Mouse (Mus musculus) left cerebral cortex, postnatal 36 days (tissue): ENCODE measurements at regions not wholly inside any gene's neighbourhood (a gene's known extent, or its start where the extent isn't known, plus 50 kb on each side); places are given as distances from the start of the nearest gene placed in this dataset.
A peak's percentile ranks its signal among the peaks of the same experiment; 100 is the strongest.

Experiments
- DNase-seq, 2 experiments: peaks; one replicate each; pipeline ENCODE4 v3.0.0; 2021 to 2022; ENCODE audit warnings: low spot score in 2 of 2, mixed read lengths in 1 of 2
- intact Hi-C: fragments of 180-260 bp; cut with DNase I; formaldehyde crosslinking; loops from one replicate; pipeline ENCODE4 v1.15.1; 2025

GRCm38 (mm10) chr13:28433445-28433844 lies 176.1 kb downstream of the Gm11361 start:
- DNase-seq, result no peak
- intact Hi-C loops, result no loop called here

- intact Hi-C loops, result no loop called here
- DNase-seq, result no peak
These were observed 174.7 kb downstream of the Gm11361 start for GRCm38 (mm10) chr13:28432017-28432416.

GRCm38 (mm10) chr13:28426085-28426484 lies 168.8 kb downstream of the Gm11361 start:
- DNase-seq, result no peak
- intact Hi-C loops, result no loop called here

- intact Hi-C loops, result no loop called here
- no peak for DNase-seq
These were observed 167.8 kb downstream of the Gm11361 start for GRCm38 (mm10) chr13:28425116-28425515.

- DNase-seq, result no peak
- intact Hi-C loops, result no loop called here
These were observed 167.2 kb downstream of the Gm11361 start for GRCm38 (mm10) chr13:28424446-28425059.

- no peak for DNase-seq
- intact Hi-C loops, result no loop called here
These were observed 164.0 kb downstream of the Gm11361 start for GRCm38 (mm10) chr13:28421309-28421708.

- intact Hi-C loops, result no loop called here
- no peak for DNase-seq
These were observed 163.3 kb downstream of the Gm11361 start for GRCm38 (mm10) chr13:28420636-28421035.

GRCm38 (mm10) chr13:28419950-28420381 lies 162.6 kb downstream of the Gm11361 start:
- peak; percentile 85 to 87 for DNase-seq
- intact Hi-C loops, result loop anchor here (2.0 to 10.0 kb wide), 4 partner anchors 297 to 1417 kb away; no protein-coding TSS in a partner anchor

GRCm38 (mm10) chr13:28418936-28419681 lies 161.8 kb downstream of the Gm11361 start:
- peak; percentile 43 to 55 for DNase-seq
- intact Hi-C loops, result loop anchor here (2.0 to 10.0 kb wide), 4 partner anchors 298 to 1418 kb away; no protein-coding TSS in a partner anchor

GRCm38 (mm10) chr13:28417929-28418881 lies 160.9 kb downstream of the Gm11361 start:
- peak; percentile 53 to 62 for DNase-seq
- intact Hi-C loops, result loop anchor here (2.0 to 10.0 kb wide), 4 partner anchors 299 to 1419 kb away; no protein-coding TSS in a partner anchor

GRCm38 (mm10) chr13:28417431-28417928 lies 160.2 kb downstream of the Gm11361 start:
- DNase-seq, result peak; percentile 41 to 45
- intact Hi-C loops, result loop anchor here (5.0 to 10.0 kb wide), 3 partner anchors 300 to 1420 kb away; no protein-coding TSS in a partner anchor

GRCm38 (mm10) chr13:28416887-28417286 lies 159.6 kb downstream of the Gm11361 start:
- DNase-seq, result peak; percentile 18 to 41
- intact Hi-C loops, result loop anchor here (5.0 to 10.0 kb wide), 3 partner anchors 300 to 1420 kb away; no protein-coding TSS in a partner anchor

GRCm38 (mm10) chr13:28416231-28416630 lies 158.9 kb downstream of the Gm11361 start:
- intact Hi-C loops, result loop anchor here (5.0 to 10.0 kb wide), 3 partner anchors 301 to 1421 kb away; no protein-coding TSS in a partner anchor
- DNase-seq, result peak; percentile 37 to 54

GRCm38 (mm10) chr13:28415769-28416168 lies 158.4 kb downstream of the Gm11361 start:
- DNase-seq, result no peak
- intact Hi-C loops, result loop anchor here (5.0 to 10.0 kb wide), 3 partner anchors 302 to 1422 kb away; no protein-coding TSS in a partner anchor

- no peak for DNase-seq
- intact Hi-C loops, result loop anchor here (10.0 kb wide), 1 partner anchor 604 kb away; no protein-coding TSS in a partner anchor
These were observed 153.0 kb downstream of the Gm11361 start for GRCm38 (mm10) chr13:28410324-28410723.

- no peak for DNase-seq
- intact Hi-C loops, result no loop called here
These were observed 152.2 kb downstream of the Gm11361 start for GRCm38 (mm10) chr13:28409609-28409902.

- no peak for DNase-seq
- intact Hi-C loops, result no loop called here
These were observed 151.7 kb downstream of the Gm11361 start for GRCm38 (mm10) chr13:28408868-28409608.

GRCm38 (mm10) chr13:28400459-28400858 lies 143.1 kb downstream of the Gm11361 start:
- DNase-seq, result no peak
- intact Hi-C loops, result no loop called here
